Mouse (Mus musculus) cerebellum, adult 9-11 months (tissue): ENCODE data around the gene Psmd6.

ENCODE experiments used
- DNase-seq: peaks from one replicate; pipeline ENCODE4 v3.0.0; 2022

Gene Psmd6

GRCm38 (mm10) chr14:14063382-14063781, 57.4 kb downstream of the Psmd6 start:
- no peak for DNase-seq

- no peak for DNase-seq
Observed at GRCm38 (mm10) chr14:14062531-14063245, 58.1 kb downstream of the Psmd6 start.
